Mouse (Mus musculus) liver, embryonic 14.5 days (tissue): ENCODE data around the gene Olfr211.

Source experiments
- CTCF ChIP-seq: IDR thresholded peaks from 2 replicates; pipeline ENCODE4 v1.5.1; 2016; ENCODE audit warnings: antibody characterized with exemption, low read depth, control low read depth
- EP300 ChIP-seq: IDR thresholded peaks from 2 replicates; pipeline ENCODE4 v1.6.1; 2016; ENCODE audit warnings: antibody characterized with exemption, low read depth

GRCm38 (mm10) chr6:116455781-116456180 is 33.1 kb upstream of the Olfr211 start:
- TF ChIP-seq EP300 (no peak), CTCF (no peak)
